Comparison of ENCODE assay signal across 8 mouse cellular contexts in the genomic region with DNA sequence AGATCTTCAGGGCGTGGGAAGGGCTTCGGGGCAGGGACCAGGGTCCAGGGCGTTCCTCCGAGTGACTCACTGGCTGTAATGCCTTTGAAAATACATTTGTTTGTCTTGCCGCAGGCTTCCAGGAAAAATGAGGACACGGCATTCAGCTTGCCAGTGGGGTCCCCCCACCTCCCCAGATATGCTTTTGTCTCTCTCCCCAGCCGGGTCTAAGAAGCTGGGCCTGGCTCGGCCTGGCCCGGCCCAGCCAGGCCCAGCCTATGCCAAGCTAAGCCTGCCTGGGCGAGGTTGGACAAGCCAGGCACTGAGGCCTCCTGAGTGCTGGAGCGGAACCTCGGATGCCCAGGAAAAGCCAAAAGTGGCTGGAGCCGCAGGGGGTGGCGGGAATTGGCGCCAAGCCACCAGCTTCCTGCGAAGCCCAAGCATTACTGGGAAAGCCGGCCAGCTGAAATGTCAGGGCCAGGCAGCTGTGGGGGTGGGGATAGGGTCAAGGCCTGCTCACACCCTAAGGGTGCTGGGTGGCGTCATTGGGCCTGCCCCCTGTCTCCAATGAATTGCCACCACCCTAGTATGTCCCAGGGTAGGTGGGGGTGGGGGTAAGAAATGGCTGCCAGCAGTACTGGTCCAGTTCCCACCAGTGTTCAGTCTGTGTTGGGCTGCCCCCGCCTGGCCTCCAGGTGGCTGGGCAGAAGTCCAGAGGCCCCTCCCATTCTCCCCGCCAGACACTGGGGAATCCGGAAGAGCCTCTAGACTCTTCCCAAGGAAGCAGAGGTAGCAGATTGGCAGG.
DNase-seq lines count a peak whose midpoint lies in the region; ATAC-seq lines count a peak whose summit lies in the region.

No protein-coding gene starts in this region.

- peak overlapping the region; percentile 64 for H3K27ac ChIP-seq in hindbrain, embryonic 12.5 days
- peak overlapping the region; percentile 94 for H3K27ac ChIP-seq in stomach, embryonic 16.5 days (ENCODE audit: low read length)

- H3K4me2 ChIP-seq in hindbrain, embryonic 12.5 days (replicated peaks) = no peak overlapping the region
- no peak overlapping the region for H3K4me2 ChIP-seq in stomach, embryonic 16.5 days (ENCODE audit: low read depth, low read length)

- H3K27me3 ChIP-seq in hindbrain, embryonic 12.5 days = no peaks in the 10 kb centered on the region
- no peaks in the 10 kb centered on the region for H3K27me3 ChIP-seq in stomach, embryonic 16.5 days (ENCODE audit: control insufficient read depth, insufficient read depth, low read length)

- H3K9ac ChIP-seq in hindbrain, embryonic 12.5 days = no peak overlapping the region
- H3K9ac ChIP-seq in stomach, embryonic 16.5 days (ENCODE audit: low read length) = peak overlapping the region; percentile 40

- H3K9me3 ChIP-seq in hindbrain, embryonic 12.5 days (replicated peaks) = no peaks in the 10 kb centered on the region
- no peaks in the 10 kb centered on the region for H3K9me3 ChIP-seq in stomach, embryonic 16.5 days (replicated peaks; ENCODE audit: control insufficient read depth, low read length)

- peak; percentile 41 for ATAC-seq in hindbrain, embryonic 12.5 days (ENCODE audit: low FRiP score)
- ATAC-seq in stomach, embryonic 16.5 days (ENCODE audit: insufficient read depth, low FRiP score) = peak; percentile 79

- no peak overlapping the region for H3K4me3 ChIP-seq in hindbrain, embryonic 12.5 days
- no peak overlapping the region for H3K4me3 ChIP-seq in stomach, embryonic 16.5 days (replicated peaks; ENCODE audit: low read length)

- peak; percentile 97 for DNase-seq in adipocyte (ENCODE audit: low spot score)
- peak; percentile 85 for DNase-seq in cerebellum, adult 9-10 months
- peak; percentile 47 to 66 for DNase-seq in frontal cortex, postnatal 36 days (ENCODE audit: low spot score in 2 of 2)
- DNase-seq in layer of hippocampus, adult 9-11 months = peak; percentile 80
- peak; percentile 91 to 95 for DNase-seq in lung, postnatal 4 days
- no peak for DNase-seq in embryo, embryonic 9.5 days (ENCODE audit: extremely low spot score)

- 63% methylated on average over 21 of the region's 21 CpGs for WGBS in hindbrain, embryonic 12.5 days
- 39% methylated on average over 21 of the region's 21 CpGs for WGBS in stomach, embryonic 16.5 days

- peaks cover 96% of the 10 kb centered on the region for H3K36me3 ChIP-seq in hindbrain, embryonic 12.5 days
- peaks cover 19% of the 10 kb centered on the region; the same call in 1 of the 2 replicates for H3K36me3 ChIP-seq in stomach, embryonic 16.5 days (ENCODE audit: control insufficient read depth, insufficient read depth, low read length)

- peaks cover 16% of the 10 kb centered on the region for H3K4me1 ChIP-seq in hindbrain, embryonic 12.5 days
- H3K4me1 ChIP-seq in stomach, embryonic 16.5 days (ENCODE audit: control insufficient read depth, insufficient read depth, low read length) = peaks cover 20% of the 10 kb centered on the region
